Mouse (Mus musculus) B cell, adult 62 days (primary cell): ENCODE data around the gene Igf2. TPM values are rescaled to one million over a fixed set of nuclear protein-coding genes. Genes with fewer than 3 reads are reported as not detected.

Experiments
- total RNA-seq: library from RNA; stranded (reverse); gene quantifications from 4 replicates; pipeline ENCODE4 v1.2.4, GENCODE M21; 2023

Gene Igf2
- total RNA-seq = not detected in 4 replicates

DNA sequence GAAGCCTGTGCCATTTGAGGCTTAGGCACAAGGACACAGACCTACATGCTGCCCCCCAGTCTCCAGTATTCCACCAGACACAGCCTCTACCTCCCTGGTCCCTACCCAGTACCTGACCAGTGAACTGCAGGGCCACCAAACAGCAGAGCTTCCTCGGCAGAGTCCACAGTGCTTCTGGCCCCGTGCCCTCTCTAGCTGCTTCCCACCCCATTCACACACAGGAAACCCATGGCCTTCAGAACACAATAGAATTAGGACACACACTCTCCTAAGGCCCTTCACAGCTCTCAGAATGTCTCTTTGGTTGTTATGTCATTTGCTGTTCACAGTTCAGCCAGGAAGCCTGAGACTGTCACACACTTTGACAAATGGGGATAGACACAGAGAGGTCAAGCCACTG is at the start of gene Igf2:
Gene Igf2, minus strand, starts transcription at position 158 of the 400 bp plus-strand sequence.

DNA sequence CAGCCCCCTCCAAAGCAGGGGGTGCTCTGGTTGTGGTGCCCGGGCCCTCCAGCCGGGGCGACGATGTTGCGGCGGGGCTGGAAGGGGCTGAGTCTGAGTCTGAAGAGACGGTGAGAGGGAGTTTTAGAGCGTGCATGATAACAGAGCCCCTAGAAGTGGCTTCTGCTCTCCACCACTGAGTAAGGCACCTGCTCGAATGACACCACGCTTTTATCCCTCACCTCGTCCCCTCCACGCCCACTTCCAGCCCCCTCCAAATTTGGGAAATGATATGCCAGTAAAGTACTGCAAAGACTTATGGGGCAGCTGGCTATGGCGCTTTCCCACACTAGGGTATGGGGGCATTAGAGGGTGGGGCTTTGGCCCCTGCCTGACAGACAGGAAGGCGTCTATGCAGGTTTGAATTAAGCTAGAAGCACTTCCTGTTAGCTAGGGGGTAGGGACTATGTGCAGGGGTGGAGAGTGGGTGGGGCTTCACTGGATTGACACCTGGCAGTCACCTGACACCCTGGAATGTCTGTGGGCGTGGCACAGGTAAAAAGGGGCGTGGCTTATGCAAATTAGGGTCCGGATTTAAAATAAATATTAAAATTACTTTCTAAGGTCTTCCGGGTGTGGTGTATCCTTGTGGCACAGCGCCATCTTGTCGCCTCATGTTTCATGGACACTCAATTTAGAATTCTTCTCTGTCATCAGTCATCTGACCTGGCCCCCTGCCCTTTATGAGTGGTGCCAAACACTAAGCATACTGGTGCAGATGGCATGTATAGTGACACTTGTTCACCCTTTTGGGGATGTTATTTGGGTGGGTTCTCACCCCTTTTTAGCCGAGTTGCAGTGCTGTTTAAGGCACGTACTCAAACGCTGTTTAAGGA is 3.4 kb upstream of the Igf2 start, which contains the start of gene Gm49394:
Gene Gm49394, minus strand, starts transcription at position 192 of the 875 bp plus-strand sequence.

Other genes starting within 250 kb of the Igf2 start
- not detected in 4 replicates for gene Syt8, start 232.0 kb downstream of the Igf2 start, total RNA-seq
- gene Tnni2, start 225.0 kb downstream of the Igf2 start, total RNA-seq = 3.1 to 9.1 TPM (median 5.4 TPM) in 4 replicates
- gene Lsp1, start 206.0 kb downstream of the Igf2 start, total RNA-seq = 752 to 815 TPM (median 786 TPM) in 4 replicates
- gene Tnnt3, start 168.0 kb downstream of the Igf2 start, total RNA-seq = 37.8 to 47.2 TPM (median 41.7 TPM) in 4 replicates
- gene Mrpl23, start 134.1 kb downstream of the Igf2 start, total RNA-seq = 12.4 to 20.3 TPM (median 16.7 TPM) in 4 replicates
- not detected in 4 replicates for gene Gm49394, start 3.1 kb upstream of the Igf2 start, total RNA-seq
- gene Ins2, start 76.6 kb upstream of the Igf2 start, total RNA-seq = not detected in 4 replicates